Comparison of ENCODE assay signal across 12 mouse cellular contexts in genomic region chr12:35008340-35009137, GRCm38 (mm10). TPM values are rescaled to one million over a fixed set of nuclear protein-coding genes. Genes with fewer than 3 reads are reported as not detected.
A peak's percentile ranks its signal among the peaks of the same experiment; 100 is the strongest.
DNase-seq lines count a peak whose midpoint lies in the region; ATAC-seq lines count a peak whose summit lies in the region.
"Had no signal": no experiment of that assay in that cellular context is flagged by ENCODE, and none has a peak within 500 bp of the region (broad histone marks: within the 10 kb centered on the region; RNA-seq: fewer than 3 reads in every experiment).

No protein-coding gene starts in this region.

- no peaks in the 10 kb centered on the region for H3K36me3 ChIP-seq in hindbrain, embryonic 11.5 days (ENCODE audit: control insufficient read depth, insufficient read depth, low read length)
- H3K36me3 ChIP-seq: limb, embryonic 12.5 days had no signal

- no peaks in the 10 kb centered on the region for H3K4me1 ChIP-seq in hindbrain, embryonic 11.5 days (replicated peaks; ENCODE audit: control insufficient read depth, insufficient read depth, low read length)
- H3K4me1 ChIP-seq: limb, embryonic 12.5 days had no signal

- no peak overlapping the region for H3K9ac ChIP-seq in hindbrain, embryonic 11.5 days (ENCODE audit: low read depth, low read length)
- H3K9ac ChIP-seq: limb, embryonic 12.5 days had no signal

- peak; percentile 49 for DNase-seq in layer of hippocampus, adult 11-12 months (ENCODE audit: low spot score)
- DNase-seq in layer of hippocampus, postnatal 25 days (ENCODE audit: extremely low spot score in 1 of 2, low spot score in 1 of 2): no peak
- DNase-seq in hindbrain, embryonic 11.5 days (ENCODE audit: low spot score): peak; percentile 64
- peak; percentile 45 for DNase-seq in left cerebral cortex, postnatal 4 days
- peak; percentile 6 for DNase-seq in right cerebral cortex, postnatal 4 days
- no peak for DNase-seq in urinary bladder, postnatal 25 days (ENCODE audit: low spot score)
- no peak for DNase-seq in cerebellum, adult 8-10 months
- no peak for DNase-seq in heart, postnatal 10 days
- DNase-seq: cerebellum, postnatal 36 days had no signal

- H3K27me3 ChIP-seq in hindbrain, embryonic 11.5 days (ENCODE audit: control insufficient read depth, insufficient read depth, low read length): no peaks in the 10 kb centered on the region
- H3K27me3 ChIP-seq: limb, embryonic 12.5 days had no signal

- peak; percentile 96 for ATAC-seq in hindbrain, embryonic 11.5 days (ENCODE audit: low FRiP score)
- ATAC-seq: activated CD4-positive, CD25-positive, alpha-beta regulatory T cell, adult 4 months had no signal

- H3K9me3 ChIP-seq in hindbrain, embryonic 11.5 days (ENCODE audit: control insufficient read depth, low read length): no peaks in the 10 kb centered on the region
- H3K9me3 ChIP-seq: limb, embryonic 12.5 days had no signal

- H3K4me2 ChIP-seq in hindbrain, embryonic 11.5 days (replicated peaks; ENCODE audit: low read depth, low read length): no peak overlapping the region
- H3K4me2 ChIP-seq: heart, embryonic 11.5 days; limb, embryonic 12.5 days had no signal

- WGBS in hindbrain, embryonic 11.5 days: 46% methylated on average over 11 of the region's 11 CpGs

- no peak overlapping the region for H3K4me3 ChIP-seq in hindbrain, embryonic 11.5 days (ENCODE audit: low read depth, low read length)
- H3K4me3 ChIP-seq: limb, embryonic 12.5 days had no signal

- no peak overlapping the region for H3K27ac ChIP-seq in hindbrain, embryonic 11.5 days (ENCODE audit: low read depth, low read length)
- H3K27ac ChIP-seq: limb, embryonic 12.5 days had no signal

- intact Hi-C loops in left cerebral cortex, postnatal 4 days (cut with DNase I): no loop called here
- intact Hi-C loops in heart, postnatal 10 days (cut with DNase I): no loop called here

RNA-seq across cellular contexts. Expression of gene Prps1l1, which starts 24.0 kb away (rescaled TPM):
- total RNA-seq in layer of hippocampus, postnatal 25 days (2021): not detected
- polyA plus RNA-seq in hindbrain, embryonic 11.5 days (2014; fragmentation: Nextera tagmentation; extraction: Ambion mirVana): not detected in 2 replicates
- not detected for total RNA-seq in left cerebral cortex, postnatal 4 days (2021)
- total RNA-seq in heart, postnatal 10 days (2021): not detected
- polyA plus RNA-seq: heart, embryonic 11.5 days; limb, embryonic 12.5 days had no signal

RNA-seq across cellular contexts. Expression of gene Snx13, which starts 38.4 kb away (rescaled TPM):
- total RNA-seq in layer of hippocampus, postnatal 25 days (2021): 10 to 100 TPM; 56.6 to 63.1 TPM
- polyA plus RNA-seq in hindbrain, embryonic 11.5 days (2014; fragmentation: Nextera tagmentation; extraction: Ambion mirVana): 21.8 and 23.6 TPM in 2 replicates
- 10 to 100 TPM; 40.1 to 46.7 TPM for total RNA-seq in left cerebral cortex, postnatal 4 days (2021)
- 10 to 100 TPM; 59.5 to 64.5 TPM for total RNA-seq in heart, postnatal 10 days (2021)

Comparison
In these comparisons a context has a peak if more than half of its experiments do, and no peak if none do; other contexts are left out.
1. DNase-seq: peak in layer of hippocampus, adult 11-12 months (single experiment), hindbrain, embryonic 11.5 days (single experiment), left cerebral cortex, postnatal 4 days (single experiment) and right cerebral cortex, postnatal 4 days (single experiment); none in layer of hippocampus, postnatal 25 days (0 of 2), urinary bladder, postnatal 25 days (single experiment), cerebellum, adult 8-10 months (single experiment) and heart, postnatal 10 days (0 of 2).